Mouse (Mus musculus) cerebellum, postnatal 36 days (tissue): Measurements from ENCODE around the gene 6330409D20Rik.

Experiments
- DNase-seq, 2 experiments: peaks; one replicate each; pipeline ENCODE4 v3.0.0; 2021 to 2022; ENCODE audit warnings: mixed read lengths in 2 of 2

Gene 6330409D20Rik

DNA sequence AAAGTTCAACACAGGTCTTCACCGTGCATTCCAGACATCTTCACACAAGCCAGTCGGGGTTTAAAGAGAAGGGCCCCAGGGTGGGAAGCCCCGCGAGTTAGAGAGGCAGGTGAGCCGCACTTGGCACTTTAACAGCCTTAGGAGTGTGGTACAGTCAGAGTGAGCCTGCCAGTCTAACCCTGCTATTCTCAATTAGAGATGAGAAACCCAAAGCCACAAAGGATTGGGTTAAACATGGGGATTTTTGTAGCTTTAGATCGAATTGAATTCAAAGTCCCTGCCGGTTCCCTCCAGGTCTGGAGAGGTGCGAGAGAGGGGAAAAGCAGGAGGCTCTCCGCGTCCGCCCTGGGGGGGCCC is at the start of gene 6330409D20Rik:
TSS of gene 6330409D20Rik (minus strand) at position 101 of the 357 bp plus-strand sequence.
- no peak for DNase-seq

DNA sequence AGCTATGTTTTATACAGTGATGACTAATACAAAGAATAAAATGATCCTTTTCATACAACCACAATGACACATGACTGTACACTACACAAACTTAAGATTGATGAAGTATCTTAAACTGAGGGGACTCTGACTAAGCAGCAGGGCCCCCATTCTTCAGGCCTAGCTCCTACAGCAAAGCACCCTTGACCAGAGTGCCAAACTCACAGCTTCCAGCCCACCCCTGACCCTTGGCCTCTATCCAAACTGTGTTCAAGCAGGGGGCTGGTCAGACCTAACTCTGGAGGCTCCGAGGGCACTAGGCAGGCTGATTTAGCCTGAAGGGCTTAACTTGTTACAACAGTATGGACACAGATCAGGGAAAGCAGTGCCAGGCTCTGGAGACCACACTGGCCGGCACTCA is 47.8 kb upstream of the 6330409D20Rik start:
- DNase-seq = no peak

DNA sequence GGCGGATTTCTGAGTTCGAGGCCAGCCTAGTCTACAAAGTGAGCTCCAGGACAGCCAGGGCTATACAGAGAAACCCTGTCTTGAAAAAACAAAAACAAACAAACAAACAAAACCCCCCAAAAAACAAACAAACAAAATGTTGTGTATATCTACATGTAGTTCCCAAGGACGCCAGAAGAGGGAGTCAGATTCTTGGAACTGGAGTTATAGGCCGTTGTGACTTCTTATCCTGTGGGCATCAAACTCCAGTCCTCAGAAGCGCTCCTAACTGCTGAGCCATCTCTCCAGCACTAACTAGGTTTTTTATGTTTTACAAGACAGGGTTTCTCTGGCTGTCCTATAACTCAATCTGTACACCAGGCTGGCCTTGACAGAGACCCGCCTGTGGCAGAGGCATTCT is 46.4 kb upstream of the 6330409D20Rik start:
- peak in 1 of 2 experiments; percentile 67 for DNase-seq

DNA sequence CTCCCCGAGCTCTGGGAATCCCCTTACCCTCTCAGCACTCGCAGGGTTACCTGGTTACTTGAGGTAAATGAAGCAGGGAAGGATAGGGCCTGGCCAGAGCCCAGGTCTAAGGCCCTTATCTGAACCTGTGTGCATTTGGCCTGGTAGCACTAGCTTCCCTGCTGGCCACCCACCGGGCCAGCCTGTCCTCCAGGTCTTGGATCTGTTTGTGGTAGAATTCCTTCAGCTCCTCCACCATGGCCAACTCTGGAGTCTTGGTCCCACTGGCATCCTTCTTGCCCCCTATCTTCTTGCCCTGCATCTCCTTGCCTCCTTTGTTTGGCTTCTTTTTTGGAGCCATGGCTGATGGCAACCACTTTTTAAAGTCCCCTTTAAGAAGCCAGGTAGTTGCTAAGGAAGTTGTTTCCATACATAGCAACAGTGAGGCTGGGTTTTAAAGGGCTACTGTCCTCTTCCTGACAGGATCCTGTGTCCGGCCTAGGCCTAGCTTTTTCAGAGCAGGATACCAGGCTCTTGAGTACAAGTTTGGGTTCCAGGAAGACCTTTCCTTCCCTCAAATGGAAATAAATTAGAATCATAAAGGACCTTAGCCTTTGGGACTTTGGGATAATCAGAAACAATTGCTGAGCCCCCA is 43.3 kb upstream of the 6330409D20Rik start, which contains the start of gene Cfap157:
TSS of gene Cfap157 (minus strand) at position 381 of the 634 bp plus-strand sequence.
- no peak for DNase-seq

DNA sequence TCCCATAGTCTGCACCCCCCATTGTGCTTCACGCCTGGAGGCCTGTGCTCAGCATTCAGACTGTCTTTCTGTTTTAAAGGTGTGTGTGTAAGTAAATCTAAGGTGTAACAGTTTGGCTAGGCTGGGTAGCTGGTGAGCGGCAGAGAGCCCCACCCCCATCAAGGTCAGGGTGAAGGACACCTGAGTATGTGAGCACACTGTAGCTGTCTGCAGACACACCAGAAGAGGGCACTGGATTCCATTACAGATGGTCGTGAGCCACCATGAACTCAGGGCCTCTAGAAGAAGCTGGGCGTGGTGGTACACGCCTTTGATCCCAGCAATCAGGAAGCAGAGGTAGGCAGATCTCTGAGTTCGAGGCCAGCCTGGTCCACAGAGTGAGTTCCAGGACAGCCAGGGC is 40.9 kb upstream of the 6330409D20Rik start:
- DNase-seq = no peak

DNA sequence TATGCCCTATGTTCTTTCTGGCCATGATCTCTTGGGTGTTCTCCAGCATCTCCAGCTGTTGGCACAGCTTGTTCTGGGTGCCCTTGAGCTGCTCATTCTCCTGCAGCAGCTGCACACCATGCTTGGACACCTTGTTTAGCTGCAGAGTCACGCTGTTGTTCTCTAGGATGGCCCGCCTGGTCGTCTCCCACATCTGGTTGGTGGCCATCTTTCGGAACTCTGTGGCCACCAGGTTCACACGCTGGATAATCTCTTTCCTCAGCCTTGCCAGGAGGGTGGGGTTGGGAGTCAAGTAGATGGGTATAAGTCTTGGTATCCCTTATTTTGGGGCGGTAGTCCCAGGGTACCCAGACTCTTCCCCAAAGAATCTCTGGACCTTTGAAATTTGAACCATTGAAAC is 38.9 kb upstream of the 6330409D20Rik start:
- no peak for DNase-seq

DNA sequence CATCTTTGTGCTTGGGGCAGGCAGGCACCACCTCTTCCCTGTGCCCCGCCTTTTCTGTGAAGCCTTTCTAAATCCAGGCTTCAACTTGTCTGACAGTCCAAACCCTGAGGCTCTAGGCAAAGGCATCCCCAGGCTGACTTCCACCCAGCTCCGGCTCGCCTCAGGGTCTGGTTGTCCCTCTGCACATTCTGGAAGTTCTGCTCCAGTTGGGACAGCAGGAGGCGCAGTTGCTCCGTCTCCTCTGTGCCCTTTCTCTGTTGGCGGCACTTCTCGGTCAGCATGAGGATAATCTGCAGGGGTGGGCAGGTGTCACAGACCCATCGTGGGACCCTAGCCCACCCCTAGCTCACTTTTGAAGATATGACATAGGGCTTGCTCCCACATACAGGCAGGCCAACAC is 38.3 kb upstream of the 6330409D20Rik start:
- DNase-seq = peak; percentile 79 to 80

DNA sequence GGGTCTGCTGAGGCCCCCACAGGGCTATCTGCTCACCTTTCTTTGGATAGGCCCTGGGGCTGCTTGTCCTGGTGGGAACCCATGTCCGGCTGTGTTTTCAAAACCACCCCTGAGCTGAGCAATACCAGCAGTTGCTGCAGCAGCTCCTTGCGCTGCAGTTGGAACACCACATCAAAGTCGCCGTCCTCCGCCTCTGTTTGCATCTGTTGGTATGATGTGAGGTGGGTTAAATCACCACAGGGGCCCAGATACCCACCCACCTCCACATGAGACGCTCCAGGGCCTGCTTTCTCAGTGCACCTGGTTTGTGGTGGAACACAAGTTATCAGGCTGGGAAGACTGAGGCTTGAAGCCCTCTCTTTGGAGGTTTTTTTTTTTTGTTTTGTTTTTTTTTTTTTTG is 37.3 kb upstream of the 6330409D20Rik start:
- DNase-seq = no peak

DNA sequence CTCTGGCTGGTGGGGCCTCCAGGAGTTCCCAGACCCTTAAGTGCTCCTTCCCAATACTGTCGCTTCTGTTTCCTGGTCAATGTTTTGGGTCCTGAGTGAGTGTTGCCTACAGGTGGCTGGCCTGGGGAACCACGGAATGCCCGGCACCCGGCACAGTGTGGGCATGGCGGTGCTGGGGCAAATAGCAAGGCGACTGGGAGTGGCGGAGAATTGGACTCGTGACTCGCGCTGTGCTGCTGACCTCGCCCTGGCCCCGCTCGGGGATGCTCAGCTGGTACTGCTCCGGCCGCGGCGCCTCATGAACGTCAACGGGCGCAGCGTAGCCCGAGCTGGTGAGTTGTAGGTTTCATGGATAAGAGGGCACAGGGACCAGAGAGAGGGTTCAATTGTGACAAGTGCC is 35.4 kb upstream of the 6330409D20Rik start:
- DNase-seq = no peak

DNA sequence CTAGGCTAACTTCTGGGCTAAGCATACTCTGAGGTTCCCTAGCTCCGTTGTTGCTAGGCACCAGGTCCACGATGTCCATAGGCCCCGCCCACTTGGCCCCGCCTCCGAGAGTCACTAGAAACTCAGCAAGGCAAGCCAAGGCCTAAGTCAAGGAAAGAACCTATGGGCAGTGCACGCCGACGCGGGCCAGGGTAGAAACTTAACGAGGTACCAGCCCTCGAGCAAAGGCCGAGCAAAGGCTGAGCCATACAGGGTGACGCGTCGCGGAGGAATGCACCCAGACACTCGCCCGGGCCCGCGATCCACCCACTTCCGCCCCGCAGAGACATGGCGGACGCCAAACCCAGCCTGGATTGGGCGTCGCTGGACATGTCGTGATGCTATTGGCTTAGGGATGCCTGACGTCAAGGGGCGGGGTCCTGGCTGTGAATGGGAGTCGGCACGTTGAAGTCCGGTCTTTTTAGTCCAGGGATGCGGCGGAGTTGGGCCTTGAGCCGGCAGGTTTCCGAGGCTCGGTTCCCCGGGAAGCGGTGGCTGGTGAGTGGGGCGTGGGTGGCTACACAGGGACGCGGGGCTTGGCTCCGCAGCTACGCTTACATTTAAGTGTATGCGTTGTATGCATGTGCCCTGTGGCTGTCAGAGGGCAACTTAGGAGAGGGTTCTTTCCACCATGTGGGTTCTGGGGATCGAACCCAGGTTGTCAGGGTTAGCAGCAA is 34.7 kb upstream of the 6330409D20Rik start, which contains the start of the genes Ttc16 and Ptrh1:
TSS of gene Ttc16 (minus strand) at position 275 of the 716 bp plus-strand sequence.
TSS of gene Ptrh1 (plus strand) at position 428 of the 716 bp plus-strand sequence.
- DNase-seq = peak; percentile 96 to 97

DNA sequence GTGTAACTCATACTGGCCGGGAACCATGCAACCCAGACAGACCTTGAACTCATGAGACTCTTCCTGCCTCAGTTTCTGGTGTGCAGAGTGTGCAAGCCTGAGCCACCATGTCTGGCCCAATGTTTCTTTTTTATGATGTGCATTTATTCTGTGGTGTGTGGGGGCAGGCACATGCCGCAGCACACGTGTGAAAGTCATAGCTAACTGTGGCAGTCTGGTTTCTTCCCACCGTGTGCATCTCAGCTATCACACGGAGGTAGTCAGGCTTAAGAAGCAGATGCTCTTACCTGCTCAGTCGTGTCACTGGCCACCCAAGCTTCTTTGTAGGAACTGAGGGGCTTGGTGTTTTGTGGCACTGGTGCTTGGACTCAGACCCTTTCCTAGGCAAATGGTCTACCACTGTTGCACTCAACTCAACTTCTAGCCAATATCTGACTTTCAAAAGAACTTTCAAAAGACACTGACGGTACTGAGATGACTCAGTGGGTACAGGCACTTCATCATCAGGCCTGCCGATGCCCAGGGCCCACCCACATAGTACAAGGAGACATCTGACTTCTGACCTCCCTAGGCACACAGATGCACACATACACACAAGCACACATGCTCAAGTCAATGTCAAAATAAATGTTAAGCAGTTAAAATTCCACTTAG is 31.9 kb upstream of the 6330409D20Rik start:
- no peak for DNase-seq

DNA sequence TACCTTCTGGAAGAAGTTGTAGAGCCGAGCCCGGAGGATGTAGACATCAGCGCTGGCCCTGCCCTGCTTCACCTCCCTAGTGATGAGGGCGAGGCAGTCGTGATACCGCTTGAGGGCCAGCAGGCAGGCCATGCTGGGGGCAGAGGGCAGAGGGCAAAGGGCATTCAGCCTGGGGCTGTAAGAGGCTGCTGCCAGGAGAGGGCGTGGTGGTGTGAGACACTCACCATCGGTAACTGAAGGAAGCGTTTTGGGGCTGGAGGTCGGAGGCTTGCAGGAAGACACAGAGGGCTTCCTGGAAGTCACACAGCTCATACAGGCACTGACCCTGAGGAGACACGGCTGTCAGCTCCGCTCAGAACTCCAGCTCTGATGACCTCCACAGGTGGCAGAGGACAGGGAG is 31.1 kb upstream of the 6330409D20Rik start:
- DNase-seq = no peak

DNA sequence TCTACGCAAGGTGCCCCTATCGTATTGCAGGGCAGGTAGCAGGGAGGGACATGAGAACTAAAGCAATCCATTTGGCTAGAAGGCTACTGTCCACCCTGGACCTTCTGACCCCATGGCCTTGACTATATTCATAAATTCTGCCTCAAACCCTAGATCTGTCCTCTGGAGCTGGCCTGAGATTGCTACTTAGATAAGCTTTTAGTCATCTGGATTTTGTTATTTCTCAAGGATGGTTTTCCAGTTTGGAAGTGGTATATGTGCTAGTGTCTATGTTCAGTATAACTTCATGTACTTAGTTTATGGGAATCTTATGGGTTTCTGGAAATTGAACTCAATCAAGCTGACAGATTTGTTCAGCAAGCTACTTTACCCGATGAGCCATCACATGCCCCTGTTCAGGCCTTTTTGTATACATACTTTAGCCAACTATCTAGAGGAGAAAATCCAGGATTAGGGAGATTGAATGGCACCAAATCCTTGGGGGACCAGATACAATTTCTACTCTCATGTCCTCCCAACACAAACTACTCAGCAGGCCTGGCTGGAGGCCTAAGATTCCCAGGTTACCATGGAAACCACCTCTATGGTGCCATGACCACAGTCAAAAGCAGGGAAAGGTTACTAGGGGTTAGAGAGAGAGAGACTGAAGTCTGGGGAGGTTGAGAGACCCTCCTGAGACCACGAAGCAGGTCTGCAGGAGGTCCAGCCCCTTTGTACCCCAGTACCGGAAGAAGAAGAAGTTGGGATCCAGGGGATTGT is 28.7 kb upstream of the 6330409D20Rik start:
- no peak for DNase-seq

DNA sequence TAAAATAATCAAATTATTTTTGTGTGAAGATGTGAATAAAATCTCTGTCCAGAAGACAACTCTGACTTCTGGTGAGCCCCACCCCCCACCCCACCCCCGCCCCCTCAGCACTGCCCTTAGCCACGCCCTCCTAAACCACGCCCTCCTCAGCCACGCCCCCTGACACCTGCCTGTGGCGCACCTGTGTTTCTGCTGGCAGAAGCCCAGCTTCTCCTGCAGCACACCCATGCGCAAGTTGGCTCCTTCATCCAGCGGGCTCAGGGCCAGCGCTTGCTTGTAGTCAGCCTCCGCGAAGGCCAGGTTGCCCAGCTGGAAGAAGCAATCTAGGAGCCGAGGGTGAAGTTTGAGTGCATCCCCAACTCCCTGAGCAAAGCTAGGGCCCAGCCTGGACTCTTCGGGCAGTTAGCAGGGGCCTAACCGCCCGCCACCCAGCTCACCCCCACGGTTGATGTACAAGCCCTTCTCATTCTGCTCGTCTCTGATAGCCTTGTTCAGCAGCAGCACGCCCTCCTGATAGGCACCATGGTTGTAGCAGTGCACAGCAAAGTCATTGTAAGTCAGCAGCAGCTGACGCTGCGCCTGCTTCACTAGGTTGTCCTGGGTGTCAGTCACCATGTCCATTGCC is 28.0 kb upstream of the 6330409D20Rik start:
- peak; percentile 48 to 66 for DNase-seq

DNA sequence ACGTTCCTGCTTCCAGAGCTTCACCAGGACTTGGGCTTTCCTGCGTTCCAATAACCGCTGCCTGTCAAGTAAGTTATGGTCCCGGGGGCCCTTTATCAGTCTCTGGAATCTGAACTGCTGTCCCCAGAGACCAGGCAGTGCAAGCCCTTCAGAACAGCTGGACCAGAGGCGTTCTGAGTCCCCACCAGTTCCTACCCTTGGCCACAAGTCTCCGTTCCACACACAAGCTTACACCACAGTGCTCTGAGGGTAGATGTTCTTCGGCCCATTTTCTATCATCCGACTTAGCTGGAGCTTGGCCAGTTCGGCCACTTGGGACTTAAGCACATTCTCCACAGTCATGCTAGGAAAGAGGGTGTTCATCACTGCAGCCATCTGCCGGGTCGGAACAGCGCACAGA is 26.4 kb upstream of the 6330409D20Rik start:
- DNase-seq = no peak

DNA sequence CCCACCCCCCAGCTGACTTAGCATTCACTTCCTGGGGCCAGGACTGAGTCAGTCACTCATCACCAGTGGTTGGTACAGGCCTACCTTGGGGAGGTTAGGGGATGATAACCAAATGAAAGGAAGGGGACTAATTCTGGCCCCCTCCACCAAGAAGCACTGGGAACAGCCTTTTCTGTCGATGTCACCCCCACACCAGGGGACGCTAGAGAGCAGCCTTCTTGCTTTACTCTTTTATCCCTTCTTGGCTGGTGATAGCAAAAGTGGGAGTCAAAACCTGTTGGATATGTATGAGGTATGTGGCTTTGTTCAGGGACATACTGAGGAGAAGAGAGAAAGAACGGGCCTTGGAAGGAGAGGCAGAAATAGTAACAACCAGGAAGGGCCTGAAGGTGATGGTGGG is 22.5 kb upstream of the 6330409D20Rik start:
- no peak for DNase-seq

DNA sequence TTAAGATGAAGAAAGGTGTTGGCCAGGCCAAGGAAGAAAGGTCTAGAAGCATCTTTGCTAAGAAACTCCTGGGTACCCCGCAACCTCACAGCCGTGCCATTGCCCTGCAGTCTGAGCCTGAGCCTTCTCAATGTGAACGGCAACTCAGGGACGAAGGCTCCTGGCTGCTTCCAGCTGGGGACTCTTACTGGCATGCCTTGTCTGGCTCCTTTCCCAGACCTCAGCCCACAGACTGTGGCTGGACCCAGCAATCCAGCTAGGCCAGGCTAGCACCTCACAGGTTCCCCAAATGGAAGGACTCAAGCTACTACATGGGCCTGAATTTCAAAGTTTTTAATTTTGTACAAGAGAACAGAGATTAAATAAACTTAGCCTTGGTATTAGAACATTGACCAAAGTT is 21.0 kb upstream of the 6330409D20Rik start:
- no peak for DNase-seq

DNA sequence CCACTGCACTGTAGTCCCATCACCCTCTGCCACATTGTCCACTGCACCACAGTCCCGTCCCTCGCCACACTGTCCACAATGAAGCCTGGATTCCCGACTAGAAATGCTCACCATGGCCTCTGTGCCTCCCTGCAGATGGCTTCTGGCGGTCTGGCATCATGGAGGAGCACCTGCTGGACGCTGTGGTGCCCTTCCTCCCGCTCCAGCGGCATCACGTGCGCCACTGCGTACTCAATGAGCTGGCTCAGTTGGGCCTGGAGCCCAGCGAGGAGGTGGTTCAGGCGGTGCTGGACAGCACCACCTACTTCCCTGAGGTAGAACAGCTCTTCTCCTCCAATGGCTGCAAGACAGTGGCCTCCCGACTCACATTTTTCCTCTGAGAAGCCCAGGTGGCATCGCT is 20.5 kb upstream of the 6330409D20Rik start:
- peak in 1 of 2 experiments; percentile 32 for DNase-seq

DNA sequence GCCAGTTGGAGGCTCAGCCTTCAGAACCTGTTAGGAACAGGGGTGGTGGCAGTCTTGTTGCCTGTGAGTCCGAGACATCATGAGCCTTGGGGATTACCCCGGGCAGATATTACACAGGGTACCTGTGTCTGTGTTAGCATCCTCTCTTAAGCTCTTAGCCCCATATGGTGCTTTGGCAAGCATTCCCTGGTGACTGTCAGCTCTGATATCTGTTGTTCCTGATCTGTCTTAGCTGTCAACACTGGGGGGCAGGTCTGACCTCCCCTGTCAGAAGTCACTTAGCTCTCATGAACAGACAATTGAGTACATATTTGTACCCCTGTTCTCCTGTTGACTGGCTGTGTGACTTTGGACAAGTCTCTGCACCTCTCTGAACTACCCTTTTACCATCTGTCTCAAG is 18.2 kb upstream of the 6330409D20Rik start:
- DNase-seq = peak in 1 of 2 experiments; percentile 32

DNA sequence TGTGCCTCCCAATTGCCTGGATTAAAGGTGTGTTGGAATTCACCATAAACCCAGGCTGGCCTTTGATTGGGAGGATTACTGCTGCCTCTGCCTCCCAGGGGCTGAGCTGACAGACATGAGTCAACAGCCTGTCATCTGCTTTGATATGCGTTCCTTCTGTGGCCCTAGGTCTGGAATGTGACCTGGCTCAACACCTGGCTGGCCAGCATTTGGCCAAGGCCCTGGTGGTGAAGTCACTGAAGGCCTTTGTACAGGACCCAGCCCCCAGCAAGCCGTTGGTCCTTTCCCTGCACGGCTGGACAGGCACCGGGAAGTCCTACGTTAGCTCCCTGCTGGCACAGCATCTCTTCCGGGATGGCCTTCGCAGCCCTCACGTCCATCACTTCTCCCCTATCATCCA is 17.7 kb upstream of the 6330409D20Rik start:
- DNase-seq = no peak

DNA sequence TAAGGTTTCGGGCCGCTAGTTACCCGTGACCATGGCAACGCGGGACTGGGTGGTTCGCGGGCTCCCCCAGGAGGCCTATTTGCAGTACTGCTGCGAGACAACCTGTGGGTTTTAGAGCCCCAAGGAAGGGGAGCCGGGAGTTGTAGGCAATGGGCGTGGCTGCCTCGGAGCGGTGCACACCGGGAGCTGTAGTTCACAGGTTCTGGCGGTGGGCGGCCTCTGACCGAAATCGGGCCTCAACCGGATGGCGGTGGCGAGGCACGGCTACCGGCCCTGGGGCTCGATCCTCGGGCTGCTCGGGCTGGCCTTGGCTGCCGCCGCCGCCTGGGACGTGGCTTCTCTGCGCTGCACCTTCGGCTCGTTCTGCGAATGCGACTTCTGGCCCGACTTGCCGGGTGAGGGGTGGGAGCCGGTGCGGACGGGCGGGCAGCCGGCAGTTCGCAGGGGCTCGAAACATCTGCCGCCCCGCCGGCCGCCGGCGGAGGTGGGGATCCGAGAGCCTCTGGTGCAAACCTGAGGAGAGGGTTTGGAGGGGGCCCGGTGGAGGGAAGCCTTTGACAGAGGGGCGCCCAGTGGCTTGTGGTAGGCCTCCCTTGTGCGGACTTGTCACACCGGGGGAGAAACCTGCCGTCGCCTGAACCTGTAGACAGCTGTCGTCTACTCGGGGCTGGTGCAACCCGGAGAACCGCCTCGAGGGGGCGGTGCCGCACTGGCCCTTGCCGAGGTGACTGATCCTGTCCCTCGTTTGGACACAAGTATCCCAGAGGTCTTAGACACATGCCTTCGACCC is 16.4 kb upstream of the 6330409D20Rik start, which contains the start of gene Tor2a:
TSS of gene Tor2a (plus strand) at position 179 of the 790 bp plus-strand sequence.
- peak; percentile 92 to 96 for DNase-seq

DNA sequence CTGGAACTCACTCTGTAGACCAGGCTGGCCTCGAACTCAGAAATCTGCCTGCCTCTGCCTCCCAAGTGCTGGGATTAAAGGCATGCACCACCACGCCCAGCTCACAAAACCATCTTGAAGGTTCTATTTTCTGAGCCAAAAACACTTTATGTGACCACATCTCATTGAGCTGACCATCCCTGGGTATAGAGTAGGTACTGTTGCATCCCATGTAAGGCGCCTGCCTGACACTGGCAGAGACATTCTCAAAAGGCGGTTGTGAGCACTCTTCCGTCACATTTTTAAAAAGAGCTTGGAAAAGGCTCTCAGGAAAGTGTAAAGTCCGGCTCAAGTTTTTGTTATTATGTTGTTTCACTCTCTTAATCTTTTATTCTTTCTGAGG is 15.8 kb upstream of the 6330409D20Rik start:
- DNase-seq = no peak
